Mouse (Mus musculus) ES-E14 (cell line): ENCODE results near the gene Tubgcp3. TPM values are rescaled to one million over a fixed set of nuclear protein-coding genes. Genes with fewer than 3 reads are reported as not detected.
"Not testable (repeated sequence)": the region's sequence is repeated elsewhere in the genome, so short reads cannot be mapped to it uniquely, and the experiment has no call there.

Source experiments
- DNase-seq: peaks from one replicate; pipeline ENCODE4 v3.0.0-alpha.2; 2013; ENCODE audit warnings: low read depth, low spot score
- H3K27ac ChIP-seq: 2 replicates; pipeline ENCODE4 v1.5.1; 2012; ENCODE audit warnings: low read depth, mild to moderate bottlenecking, low read length, moderate library complexity, mixed read lengths; ENCODE audit not compliant: poor library complexity, insufficient read depth, severe bottlenecking
- H3K36me3 ChIP-seq: 2 replicates; pipeline ENCODE4 v1.6.1; 2012; ENCODE audit warnings: mild to moderate bottlenecking, low read length, moderate library complexity, mixed read lengths; ENCODE audit not compliant: control insufficient read depth, poor library complexity, insufficient read depth, severe bottlenecking
- H3K4me1 ChIP-seq, 2 experiments: fragments of 150-350 bp in 1 of 2; sonication (generic) in 1 of 2; 2 replicates each; pipeline ENCODE4 v1.6.1; 2012; ENCODE audit warnings: low read length in 2 of 2, mild to moderate bottlenecking in 1 of 2, mixed read lengths in 1 of 2; ENCODE audit not compliant: control insufficient read depth in 2 of 2, insufficient read depth in 2 of 2, poor library complexity in 1 of 2
- H3K4me3 ChIP-seq, 2 experiments: fragments of 150-350 bp in 1 of 2; sonication (generic) in 1 of 2; 2 replicates each; pipeline ENCODE4 v1.5.1; 2012; ENCODE audit warnings: low read length in 2 of 2, low read depth in 1 of 2, mild to moderate bottlenecking in 1 of 2, mixed read lengths in 1 of 2; ENCODE audit not compliant: insufficient read depth in 1 of 2, poor library complexity in 1 of 2, severe bottlenecking in 1 of 2
- H3K9ac ChIP-seq: 2 replicates; pipeline ENCODE4 v1.6.1; 2012; ENCODE audit warnings: low read depth, mild to moderate bottlenecking, low read length, mixed read lengths; ENCODE audit not compliant: poor library complexity, insufficient read depth, severe bottlenecking
- H3K9me3 ChIP-seq: fragments of 150-350 bp; sonication (generic); 2 replicates; pipeline ENCODE4 v1.6.1; 2012; ENCODE audit warnings: low read depth, mild to moderate bottlenecking, low read length; ENCODE audit not compliant: control insufficient read depth, insufficient read depth
- CHD2 ChIP-seq: IDR thresholded peaks from 2 replicates; pipeline ENCODE4 v1.6.1; 2014; ENCODE audit warnings: mild to moderate bottlenecking, low read depth, low read length, inconsistent platforms
- HCFC1 ChIP-seq: IDR thresholded peaks from 2 replicates; pipeline ENCODE4 v1.6.1; 2012; ENCODE audit warnings: low read length, inconsistent platforms, borderline replicate concordance; ENCODE audit not compliant: insufficient read depth
- MAFK ChIP-seq: IDR thresholded peaks from 2 replicates; pipeline ENCODE4 v1.6.1; 2014; ENCODE audit warnings: mild to moderate bottlenecking, low read depth, low read length, inconsistent platforms; ENCODE audit not compliant: insufficient read depth
- ZC3H11A ChIP-seq: IDR thresholded peaks from 2 replicates; pipeline ENCODE4 v1.6.1; 2012; ENCODE audit warnings: low read depth, mild to moderate bottlenecking, inconsistent platforms, low read length, borderline replicate concordance
- ZNF384 ChIP-seq: IDR thresholded peaks from 2 replicates; pipeline ENCODE4 v1.6.1; 2012; ENCODE audit warnings: low read depth, low read length, inconsistent platforms
- in situ Hi-C, 2 experiments: fragments of 600-800 bp; cut with MboI; formaldehyde crosslinking; loops; one replicate each; pipeline ENCODE4 v1.15.1; 2025; ENCODE audit warnings: low sequenced_read_pairs in 2 of 2, inconsistent platforms in 1 of 2; ENCODE audit not compliant: unreplicated experiment in 2 of 2
- total RNA-seq: library from RNA; depleted of rRNA; stranded (reverse); fragments of 300-350 nt; gene quantifications from 2 replicates; pipeline ENCODE4 v1.2.3, GENCODE M21; 2012

Gene Tubgcp3
- total RNA-seq, 1 experiment: 24.5 TPM

- Histone ChIP-seq H3K4me1 (no peaks in the 10 kb centered on the region; a peak in 1 of 4 replicates), H3K27ac (no peak overlapping the region), H3K4me3 (no peak overlapping the region), H3K9ac (no peak overlapping the region), H3K36me3 (no peaks in the 10 kb centered on the region), H3K9me3 (no peaks in the 10 kb centered on the region)
- TF ChIP-seq MAFK: no peak
- no peak for TF ChIP-seq ZC3H11A
- TF ChIP-seq CHD2: no peak
- no peak for TF ChIP-seq HCFC1
- TF ChIP-seq ZNF384: no peak
- in situ Hi-C loops: loop anchor here in 1 of 2 experiments (10.0 kb wide), 1 partner anchor 654 kb away; no protein-coding TSS in a partner anchor
- no peak for DNase-seq
These were observed 63.2 kb downstream of the Tubgcp3 start for GRCm38 (mm10) chr8:12608810-12609209.

DNA sequence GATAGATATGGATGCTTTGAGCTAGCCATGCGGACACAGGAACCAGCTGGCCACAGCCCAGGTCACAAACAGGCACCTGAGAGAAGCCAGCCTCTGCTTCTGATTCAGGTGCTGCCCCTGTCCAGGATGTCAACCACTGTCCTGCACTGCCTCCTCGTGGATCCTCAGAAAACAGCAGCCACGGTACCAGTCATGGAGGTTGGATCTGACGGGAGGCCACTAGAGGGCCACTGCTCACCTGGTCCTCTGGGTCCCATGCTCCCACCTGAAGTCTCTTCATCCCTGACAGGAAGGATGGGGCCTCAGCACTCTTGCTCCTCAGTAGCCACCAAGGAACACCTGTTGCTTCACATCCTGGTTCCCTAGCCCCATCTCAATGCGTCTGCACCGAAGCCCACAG, 64.8 kb downstream of the Tubgcp3 start:
- H3K4me3 ChIP-seq: no peak overlapping the region
- no peaks in the 10 kb centered on the region for H3K36me3 ChIP-seq
- DNase-seq: peak; percentile 69
- TF ChIP-seq CHD2 (no peak), ZC3H11A (peak; percentile 98)
- H3K27ac ChIP-seq: no peak overlapping the region
- no peak overlapping the region for H3K9ac ChIP-seq
- H3K4me1 ChIP-seq: no peaks in the 10 kb centered on the region; a peak in 1 of 4 replicates
- in situ Hi-C loops: loop anchor here in 1 of 2 experiments (10.0 kb wide), 1 partner anchor 652 kb away; no protein-coding TSS in a partner anchor
- H3K9me3 ChIP-seq: no peaks in the 10 kb centered on the region

GRCm38 (mm10) chr8:12583785-12584184, 88.3 kb downstream of the Tubgcp3 start:
- no peak overlapping the region for H3K27ac ChIP-seq
- no peaks in the 10 kb centered on the region for H3K9me3 ChIP-seq
- no peaks in the 10 kb centered on the region for H3K36me3 ChIP-seq
- no peak overlapping the region for H3K4me3 ChIP-seq
- DNase-seq: no peak
- H3K4me1 ChIP-seq: no peaks in the 10 kb centered on the region
- no peak overlapping the region for H3K9ac ChIP-seq
- in situ Hi-C loops: no loop called here
- TF ChIP-seq CHD2: no peak

- not testable (repeated sequence) for H3K4me3 ChIP-seq, H3K4me1 ChIP-seq, H3K9me3 ChIP-seq, H3K36me3 ChIP-seq, H3K9ac ChIP-seq, DNase-seq, H3K27ac ChIP-seq
- in situ Hi-C loops: loop anchor here in 1 of 2 experiments (5.0 kb wide), 1 partner anchor 912 kb away; no protein-coding TSS in a partner anchor
These were observed 92.6 kb downstream of the Tubgcp3 start for GRCm38 (mm10) chr8:12579339-12579999.

- TF ChIP-seq HCFC1 (no peak), ZC3H11A (no peak)
- Histone ChIP-seq H3K4me3 (no peak overlapping the region), H3K36me3 (no peaks in the 10 kb centered on the region), H3K4me1 (no peaks in the 10 kb centered on the region), H3K9me3 (no peaks in the 10 kb centered on the region), H3K9ac (no peak overlapping the region), H3K27ac (no peak overlapping the region)
- in situ Hi-C loops: loop anchor here in 1 of 2 experiments (5.0 kb wide), 1 partner anchor 909 kb away; no protein-coding TSS in a partner anchor
- no peak for DNase-seq
These were observed 95.3 kb downstream of the Tubgcp3 start for GRCm38 (mm10) chr8:12576739-12577138.
